In the genomic region with DNA sequence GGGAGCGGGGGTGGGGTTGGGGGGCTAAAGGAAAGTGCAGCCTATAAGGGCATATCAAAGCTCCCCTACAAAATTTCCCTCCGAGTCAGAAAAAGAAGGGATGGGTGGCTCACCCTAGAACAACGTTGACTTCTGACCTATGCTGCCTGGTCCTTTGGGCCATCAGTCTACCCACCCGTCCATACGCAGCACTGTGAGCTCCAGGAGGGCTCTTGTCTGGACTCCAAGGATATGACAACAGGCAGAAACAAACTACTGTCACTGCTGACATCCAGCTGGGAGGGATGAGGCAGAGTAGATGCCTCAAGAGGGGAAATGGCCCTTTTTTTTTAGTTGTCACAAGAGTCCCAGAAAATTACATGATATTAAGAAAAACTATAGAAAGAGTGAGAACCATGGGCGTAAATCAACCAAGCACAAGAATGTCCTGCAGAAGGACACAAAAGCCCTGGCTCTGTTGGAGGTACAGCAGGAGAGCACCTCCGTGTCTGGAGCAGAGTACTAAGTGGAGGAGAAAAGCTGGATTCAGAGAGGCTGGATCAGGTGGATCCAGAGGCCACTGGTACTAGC, we compare ENCODE assay signal across 8 mouse cellular contexts. TPM values are rescaled to one million over a fixed set of nuclear protein-coding genes. Genes with fewer than 3 reads are reported as not detected.
A peak's percentile ranks its signal among the peaks of the same experiment; 100 is the strongest.
DNase-seq lines count a peak whose midpoint lies in the region; ATAC-seq and TF ChIP-seq lines count a peak whose summit lies in the region.

No protein-coding gene starts in this region.

- TF ChIP-seq EP300 in heart, adult 2 months (IDR thresholded peaks at IDR 0.05; ENCODE audit: insufficient read depth, low read depth, low read length): no peak

- H3K79me2 ChIP-seq in heart, adult 2 months (replicated peaks; ENCODE audit: control insufficient read depth, insufficient read depth, low read length): no peaks in the 10 kb centered on the region

- H3K4me3 ChIP-seq in heart, embryonic 13.5 days: peak overlapping the region; percentile 20; the same call in 1 of the 2 replicates
- H3K4me3 ChIP-seq in heart, adult 2 months: no peak overlapping the region
- no peak overlapping the region for H3K4me3 ChIP-seq in midbrain, embryonic 12.5 days
- H3K4me3 ChIP-seq in midbrain, embryonic 16.5 days (ENCODE audit: low read depth, low read length): no peak overlapping the region
- no peak overlapping the region for H3K4me3 ChIP-seq in hindbrain, embryonic 13.5 days
- H3K4me3 ChIP-seq in stomach, embryonic 15.5 days (replicated peaks): no peak overlapping the region

- peaks cover 9% of the 10 kb centered on the region; the same call in 1 of the 2 replicates for H3K4me1 ChIP-seq in heart, embryonic 13.5 days
- no peaks in the 10 kb centered on the region for H3K4me1 ChIP-seq in heart, adult 2 months (ENCODE audit: control insufficient read depth, insufficient read depth, low read length)
- H3K4me1 ChIP-seq in midbrain, embryonic 12.5 days: peaks cover 3% of the 10 kb centered on the region; the same call in 1 of the 2 replicates
- no peaks in the 10 kb centered on the region for H3K4me1 ChIP-seq in midbrain, embryonic 16.5 days (ENCODE audit: control insufficient read depth, insufficient read depth, low read length)
- H3K4me1 ChIP-seq in hindbrain, embryonic 13.5 days (replicated peaks): no peaks in the 10 kb centered on the region; the same call in 1 of the 2 replicates
- H3K4me1 ChIP-seq in stomach, embryonic 15.5 days: 0 out of 2 replicates have a peak, but pooled peaks cover 9% of the 10 kb centered on the region

- intact Hi-C loops in heart, adult 2 months (cut with DNase I): no loop called here

- peaks cover 61% of the 10 kb centered on the region for H3K27me3 ChIP-seq in heart, embryonic 13.5 days (replicated peaks)
- H3K27me3 ChIP-seq in heart, adult 2 months (ENCODE audit: control insufficient read depth, insufficient read depth, low read length): no peaks in the 10 kb centered on the region
- peaks cover 21% of the 10 kb centered on the region for H3K27me3 ChIP-seq in midbrain, embryonic 12.5 days
- H3K27me3 ChIP-seq in midbrain, embryonic 16.5 days (ENCODE audit: control insufficient read depth, insufficient read depth, low read depth, low read length): no peaks in the 10 kb centered on the region
- H3K27me3 ChIP-seq in hindbrain, embryonic 13.5 days: peaks cover 5% of the 10 kb centered on the region; the same call in 1 of the 2 replicates
- H3K27me3 ChIP-seq in stomach, embryonic 15.5 days (replicated peaks): 0 out of 2 replicates have a peak, but pooled peaks cover 4% of the 10 kb centered on the region

- WGBS in heart, embryonic 13.5 days: 46% methylated on average over 7 of the region's 7 CpGs
- WGBS in heart, adult 2 months: 58% methylated on average over 7 of the region's 7 CpGs
- WGBS in midbrain, embryonic 12.5 days: 40% methylated on average over 7 of the region's 7 CpGs
- WGBS in midbrain, embryonic 16.5 days: 48% methylated on average over 7 of the region's 7 CpGs
- 39% methylated on average over 7 of the region's 7 CpGs for WGBS in hindbrain, embryonic 13.5 days
- 42% methylated on average over 7 of the region's 7 CpGs for WGBS in stomach, embryonic 15.5 days

- peak overlapping the region; percentile 40; the same call in 1 of the 2 replicates for H3K9ac ChIP-seq in heart, embryonic 13.5 days
- H3K9ac ChIP-seq in heart, adult 2 months (ENCODE audit: low read depth, low read length): no peak overlapping the region
- no peak overlapping the region for H3K9ac ChIP-seq in midbrain, embryonic 12.5 days (replicated peaks)
- H3K9ac ChIP-seq in midbrain, embryonic 16.5 days (ENCODE audit: low read depth, low read length): no peak overlapping the region
- no peak overlapping the region for H3K9ac ChIP-seq in hindbrain, embryonic 13.5 days
- no peak overlapping the region for H3K9ac ChIP-seq in stomach, embryonic 15.5 days

- no peak for TF ChIP-seq POLR2A in heart, adult 2 months (IDR thresholded peaks at IDR 0.05; ENCODE audit: insufficient read depth, low read depth, low read length)

- TF ChIP-seq CTCF in heart, adult 2 months (IDR thresholded peaks at IDR 0.05): no peak

- H3K27ac ChIP-seq in heart, embryonic 13.5 days (replicated peaks): no peak overlapping the region
- no peak overlapping the region for H3K27ac ChIP-seq in heart, adult 2 months
- H3K27ac ChIP-seq in midbrain, embryonic 12.5 days (replicated peaks): no peak overlapping the region
- H3K27ac ChIP-seq in midbrain, embryonic 16.5 days (ENCODE audit: low read length): no peak overlapping the region
- no peak overlapping the region for H3K27ac ChIP-seq in hindbrain, embryonic 13.5 days
- H3K27ac ChIP-seq in stomach, embryonic 15.5 days: no peak overlapping the region

- H3K9me3 ChIP-seq in heart, embryonic 13.5 days: no peaks in the 10 kb centered on the region
- H3K9me3 ChIP-seq in midbrain, embryonic 12.5 days: no peaks in the 10 kb centered on the region
- no peaks in the 10 kb centered on the region for H3K9me3 ChIP-seq in midbrain, embryonic 16.5 days (replicated peaks; ENCODE audit: control insufficient read depth, low read length, poor library complexity, severe bottlenecking)
- H3K9me3 ChIP-seq in hindbrain, embryonic 13.5 days: no peaks in the 10 kb centered on the region
- H3K9me3 ChIP-seq in stomach, embryonic 15.5 days: no peaks in the 10 kb centered on the region

- no peaks in the 10 kb centered on the region for H3K36me3 ChIP-seq in heart, embryonic 13.5 days
- H3K36me3 ChIP-seq in heart, adult 2 months (ENCODE audit: control insufficient read depth, insufficient read depth, low read length): no peaks in the 10 kb centered on the region
- H3K36me3 ChIP-seq in midbrain, embryonic 12.5 days: no peaks in the 10 kb centered on the region
- no peaks in the 10 kb centered on the region for H3K36me3 ChIP-seq in midbrain, embryonic 16.5 days (ENCODE audit: control insufficient read depth, insufficient read depth, low read length)
- H3K36me3 ChIP-seq in hindbrain, embryonic 13.5 days: no peaks in the 10 kb centered on the region
- no peaks in the 10 kb centered on the region for H3K36me3 ChIP-seq in stomach, embryonic 15.5 days

- ATAC-seq in heart, embryonic 13.5 days (ENCODE audit: extremely low read depth, insufficient number of reproducible peaks, low FRiP score, low TSS enrichment): no peak
- no peak for ATAC-seq in midbrain, embryonic 12.5 days (ENCODE audit: low FRiP score, low read depth)
- ATAC-seq in midbrain, embryonic 16.5 days: no peak
- ATAC-seq in hindbrain, embryonic 13.5 days (ENCODE audit: low FRiP score): no peak
- ATAC-seq in stomach, embryonic 15.5 days (ENCODE audit: insufficient read depth, low FRiP score, low read depth): no peak
- ATAC-seq in megakaryocyte, adult 5-6 weeks (ENCODE audit: poor library complexity, severe bottlenecking): no peak

- DNase-seq in heart, adult 2 months: no peak
- DNase-seq in thymus, postnatal 10 days (ENCODE audit: low spot score in 2 of 2): no peak

- peak overlapping the region; percentile 57 for H3K4me2 ChIP-seq in heart, embryonic 13.5 days
- H3K4me2 ChIP-seq in midbrain, embryonic 12.5 days (replicated peaks): peak overlapping the region; percentile 28
- H3K4me2 ChIP-seq in midbrain, embryonic 16.5 days (ENCODE audit: low read length): no peak overlapping the region
- H3K4me2 ChIP-seq in hindbrain, embryonic 13.5 days: peak overlapping the region; percentile 26
- H3K4me2 ChIP-seq in stomach, embryonic 15.5 days: peak overlapping the region; percentile 36

RNA-seq across cellular contexts. Expression of gene Tbata, which starts 4.6 kb away (rescaled TPM):
- not detected in 2 replicates for polyA plus RNA-seq in heart, embryonic 13.5 days (2015; fragmentation: Nextera tagmentation; extraction: Ambion mirVana)
- total RNA-seq in heart, adult 2 months (2021): not detected
- polyA plus RNA-seq in heart, adult 2 months (2012; rRNA removed): 0.32 and 0.45 TPM in 2 replicates
- polyA plus RNA-seq in midbrain, embryonic 12.5 days (2016; fragmentation: Nextera tagmentation; extraction: Ambion mirVana): not detected in 2 replicates
- 0.16 TPM in 1 of 2 replicates, not detected in the other for polyA plus RNA-seq in midbrain, embryonic 16.5 days (2015; fragmentation: Nextera tagmentation; extraction: Ambion mirVana)
- 0.19 TPM in 1 of 2 replicates, not detected in the other for polyA plus RNA-seq in hindbrain, embryonic 13.5 days (2015; fragmentation: Nextera tagmentation; extraction: Ambion mirVana)
- 0.09 TPM in 1 of 2 replicates, not detected in the other for polyA plus RNA-seq in stomach, embryonic 15.5 days (2015; fragmentation: Nextera tagmentation; extraction: Ambion mirVana)
- total RNA-seq in megakaryocyte, adult 5-6 weeks (2015): not detected in 2 replicates
- not detected in 2 replicates for total RNA-seq in megakaryocyte, adult 5-6 weeks (2017)

RNA-seq across cellular contexts. Expression of gene Sgpl1, which starts 28.8 kb away (rescaled TPM):
- 26.7 and 29.1 TPM in 2 replicates for polyA plus RNA-seq in heart, embryonic 13.5 days (2015; fragmentation: Nextera tagmentation; extraction: Ambion mirVana)
- 10 to 100 TPM; 13.2 to 16.7 TPM for total RNA-seq in heart, adult 2 months (2021)
- 13.2 and 18.2 TPM in 2 replicates for polyA plus RNA-seq in heart, adult 2 months (2012; rRNA removed)
- 78.1 and 81.6 TPM in 2 replicates for polyA plus RNA-seq in midbrain, embryonic 12.5 days (2016; fragmentation: Nextera tagmentation; extraction: Ambion mirVana)
- 42.8 and 45.7 TPM in 2 replicates for polyA plus RNA-seq in midbrain, embryonic 16.5 days (2015; fragmentation: Nextera tagmentation; extraction: Ambion mirVana)
- 66.2 and 66.8 TPM in 2 replicates for polyA plus RNA-seq in hindbrain, embryonic 13.5 days (2015; fragmentation: Nextera tagmentation; extraction: Ambion mirVana)
- 46.9 and 53.5 TPM in 2 replicates for polyA plus RNA-seq in stomach, embryonic 15.5 days (2015; fragmentation: Nextera tagmentation; extraction: Ambion mirVana)
- 78.2 and 85.2 TPM in 2 replicates for total RNA-seq in megakaryocyte, adult 5-6 weeks (2015)
- total RNA-seq in megakaryocyte, adult 5-6 weeks (2017): 66.9 and 67.6 TPM in 2 replicates
